Mouse (Mus musculus): Measurements from ENCODE around the gene Map4k3. TPM values are rescaled to one million over a fixed set of nuclear protein-coding genes. Genes with fewer than 3 reads are reported as not detected.
"Not testable (repeated sequence)": the region's sequence is repeated elsewhere in the genome, so short reads cannot be mapped to it uniquely, and the experiment has no call there.

Gene Map4k3
- total and polyA plus RNA-seq, 2 experiments, result 5.6 to 23.6 TPM

DNA sequence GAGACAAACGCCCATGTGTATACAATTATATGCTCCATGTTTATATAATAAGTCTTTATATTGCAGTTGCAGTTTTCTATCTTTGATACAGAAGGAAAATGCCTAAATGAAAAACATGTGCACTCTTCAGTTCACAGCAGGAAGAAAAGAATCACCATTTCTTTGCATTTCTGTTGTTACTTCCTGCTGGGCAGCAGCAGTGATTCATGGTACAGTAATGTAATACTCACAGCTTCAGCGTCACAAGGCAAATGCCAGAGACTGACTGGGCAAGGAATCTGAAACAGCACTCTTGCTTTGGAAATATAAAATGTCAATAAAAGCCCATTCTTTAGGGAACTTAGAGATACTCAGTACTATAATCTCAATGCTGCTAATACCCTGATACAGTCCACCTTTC is 36.9 kb upstream of the Map4k3 start:
- 82% methylated on average over 2 of the region's 2 CpGs for WGBS
- no peak for DNase-seq (ENCODE audit: extremely low read depth, low read depth, low spot score)
- no peak overlapping the region for H3K9ac ChIP-seq (ENCODE audit: low read depth, low read length)
- H3K4me1 ChIP-seq (ENCODE audit: control insufficient read depth, insufficient read depth, low read length), result peaks cover 4% of the 10 kb centered on the region; the same call in 1 of the 2 replicates
- TF ChIP-seq POLR2A (IDR thresholded peaks at IDR 0.05; ENCODE audit: extremely low read depth, insufficient read depth, low read length), result no peak
- no peak for TF ChIP-seq CTCF (IDR thresholded peaks at IDR 0.05; ENCODE audit: low read depth, low read length)
- no peaks in the 10 kb centered on the region for H3K79me2 ChIP-seq (ENCODE audit: control insufficient read depth, insufficient read depth, low read length)
- H3K27me3 ChIP-seq (ENCODE audit: control insufficient read depth, insufficient read depth, low read length), result no peaks in the 10 kb centered on the region
- no peaks in the 10 kb centered on the region for H3K36me3 ChIP-seq (ENCODE audit: control insufficient read depth, insufficient read depth, low read length)
- no peak overlapping the region for H3K4me3 ChIP-seq (ENCODE audit: insufficient read depth, low read depth, low read length)
- H3K27ac ChIP-seq (replicated peaks; ENCODE audit: insufficient read depth, low read depth, low read length), result no peak overlapping the region

GRCm38 (mm10) chr17:80763065-80763681 is 34.9 kb upstream of the Map4k3 start:
- no peaks in the 10 kb centered on the region for H3K27me3 ChIP-seq (ENCODE audit: control insufficient read depth, insufficient read depth, low read length)
- WGBS, result 74% methylated on average over 11 of the region's 11 CpGs
- peaks cover 4% of the 10 kb centered on the region; the same call in 1 of the 2 replicates for H3K4me1 ChIP-seq (ENCODE audit: control insufficient read depth, insufficient read depth, low read length)
- TF ChIP-seq POLR2A (IDR thresholded peaks at IDR 0.05; ENCODE audit: extremely low read depth, insufficient read depth, low read length) (no peak), CTCF (IDR thresholded peaks at IDR 0.05; ENCODE audit: low read depth, low read length) (no peak)
- H3K9ac ChIP-seq (ENCODE audit: low read depth, low read length), result no peak overlapping the region
- H3K27ac ChIP-seq (replicated peaks; ENCODE audit: insufficient read depth, low read depth, low read length), result no peak overlapping the region
- no peak for DNase-seq (ENCODE audit: extremely low read depth, low read depth, low spot score)
- no peak overlapping the region for H3K4me3 ChIP-seq (ENCODE audit: insufficient read depth, low read depth, low read length)
- H3K79me2 ChIP-seq (ENCODE audit: control insufficient read depth, insufficient read depth, low read length), result no peaks in the 10 kb centered on the region
- no peaks in the 10 kb centered on the region for H3K36me3 ChIP-seq (ENCODE audit: control insufficient read depth, insufficient read depth, low read length)

DNA sequence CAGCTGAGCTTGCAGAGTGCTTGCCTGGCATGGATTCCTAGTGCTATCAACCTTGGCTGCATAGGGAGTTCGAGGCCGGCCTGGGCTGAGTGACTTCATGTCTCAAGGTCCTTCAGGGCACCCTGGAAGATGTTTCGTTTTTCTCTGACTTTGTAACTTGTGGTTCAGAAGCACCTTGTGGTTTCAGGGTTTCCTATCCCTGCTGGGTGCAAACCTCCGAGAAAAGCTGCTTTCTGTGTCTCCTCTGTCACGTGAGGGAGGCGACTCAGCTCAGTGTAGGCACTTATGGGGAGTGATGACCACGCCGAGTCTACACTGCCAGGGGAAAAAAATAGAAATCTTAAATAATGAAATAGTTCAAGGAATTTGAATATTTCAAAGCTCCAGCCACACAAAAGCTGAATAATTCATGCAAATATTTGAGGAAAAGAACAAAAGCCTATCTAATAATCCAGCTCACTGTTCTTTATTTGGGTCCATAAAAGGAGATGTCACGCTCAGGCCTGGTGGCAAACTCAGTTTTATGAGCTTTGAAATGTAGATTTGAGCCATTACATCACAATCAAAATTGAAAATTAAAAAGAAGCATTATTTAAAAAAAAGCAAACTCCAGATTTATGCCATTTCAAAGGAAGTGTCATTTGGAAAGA is 34.2 kb upstream of the Map4k3 start:
- no peaks in the 10 kb centered on the region for H3K27me3 ChIP-seq (ENCODE audit: control insufficient read depth, insufficient read depth, low read length)
- no peaks in the 10 kb centered on the region for H3K36me3 ChIP-seq (ENCODE audit: control insufficient read depth, insufficient read depth, low read length)
- no peak for DNase-seq (ENCODE audit: extremely low read depth, low read depth, low spot score)
- 92% methylated on average over 9 of the region's 9 CpGs for WGBS
- H3K9ac ChIP-seq (ENCODE audit: low read depth, low read length), result no peak overlapping the region
- no peak overlapping the region for H3K4me3 ChIP-seq (ENCODE audit: insufficient read depth, low read depth, low read length)
- TF ChIP-seq POLR2A (IDR thresholded peaks at IDR 0.05; ENCODE audit: extremely low read depth, insufficient read depth, low read length), result no peak
- no peaks in the 10 kb centered on the region for H3K79me2 ChIP-seq (ENCODE audit: control insufficient read depth, insufficient read depth, low read length)
- no peak overlapping the region for H3K27ac ChIP-seq (replicated peaks; ENCODE audit: insufficient read depth, low read depth, low read length)
- peaks cover 4% of the 10 kb centered on the region; the same call in 1 of the 2 replicates for H3K4me1 ChIP-seq (ENCODE audit: control insufficient read depth, insufficient read depth, low read length)

DNA sequence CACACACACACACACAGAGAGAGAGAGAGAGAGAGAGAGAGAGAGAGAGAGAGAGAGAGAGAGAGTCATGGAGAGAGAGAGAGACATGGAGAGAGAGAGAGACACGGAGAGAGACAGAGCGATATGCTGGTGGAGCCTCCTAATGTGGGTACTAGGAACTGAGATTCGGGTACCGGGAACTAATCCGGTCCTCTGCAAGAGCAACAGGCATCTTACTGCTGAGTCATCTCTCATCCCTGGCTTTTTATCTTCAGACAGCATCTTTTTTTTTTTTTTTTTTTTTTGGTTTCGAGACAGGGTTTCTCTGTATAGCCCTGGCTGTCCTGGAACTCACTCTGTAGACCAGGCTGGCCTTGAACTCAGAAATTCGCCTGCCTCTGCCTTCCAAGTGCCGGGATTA is 32.9 kb upstream of the Map4k3 start:
- not testable (repeated sequence) for H3K79me2 ChIP-seq (ENCODE audit: control insufficient read depth, insufficient read depth, low read length); H3K27me3 ChIP-seq (ENCODE audit: control insufficient read depth, insufficient read depth, low read length); H3K36me3 ChIP-seq (ENCODE audit: control insufficient read depth, insufficient read depth, low read length); H3K4me1 ChIP-seq (ENCODE audit: control insufficient read depth, insufficient read depth, low read length); H3K4me3 ChIP-seq (ENCODE audit: insufficient read depth, low read depth, low read length)
- Histone ChIP-seq H3K9ac (ENCODE audit: low read depth, low read length) (peak overlapping the region; percentile 27; the same call in 1 of the 2 replicates), H3K27ac (replicated peaks; ENCODE audit: insufficient read depth, low read depth, low read length) (peak overlapping the region; percentile 77)
- WGBS, result 44% methylated on average over 8 of the region's 8 CpGs
- peak; percentile 66 for DNase-seq (ENCODE audit: extremely low read depth, low read depth, low spot score)

- TF ChIP-seq POLR2A (IDR thresholded peaks at IDR 0.05; ENCODE audit: extremely low read depth, insufficient read depth, low read length) (no peak), CTCF (IDR thresholded peaks at IDR 0.05; ENCODE audit: low read depth, low read length) (no peak)
- WGBS, result 30% methylated on average over 16 of the region's 16 CpGs
- Histone ChIP-seq H3K36me3 (ENCODE audit: control insufficient read depth, insufficient read depth, low read length) (no peaks in the 10 kb centered on the region), H3K4me3 (ENCODE audit: insufficient read depth, low read depth, low read length) (peak overlapping the region; percentile 7), H3K27me3 (ENCODE audit: control insufficient read depth, insufficient read depth, low read length) (no peaks in the 10 kb centered on the region), H3K9ac (ENCODE audit: low read depth, low read length) (peak overlapping the region; percentile 46; the same call in 1 of the 2 replicates), H3K4me1 (ENCODE audit: control insufficient read depth, insufficient read depth, low read length) (peaks cover 4% of the 10 kb centered on the region; the same call in 1 of the 2 replicates), H3K27ac (replicated peaks; ENCODE audit: insufficient read depth, low read depth, low read length) (peak overlapping the region; percentile 77), H3K79me2 (ENCODE audit: control insufficient read depth, insufficient read depth, low read length) (no peaks in the 10 kb centered on the region)
- peak; percentile 97 for DNase-seq (ENCODE audit: extremely low read depth, low read depth, low spot score)
These were observed 32.3 kb upstream of the Map4k3 start for GRCm38 (mm10) chr17:80760344-80761145.

All from liver, adult 2 months (tissue).